Mouse (Mus musculus): ENCODE measurements around the gene Gtf2f2. TPM values are rescaled to one million over a fixed set of nuclear protein-coding genes. Genes with fewer than 3 reads are reported as not detected.

The Gtf2f2 gene
- total and polyA plus RNA-seq, 3 experiments: 57.6 to 71.2 TPM; not detected in 1

DNA sequence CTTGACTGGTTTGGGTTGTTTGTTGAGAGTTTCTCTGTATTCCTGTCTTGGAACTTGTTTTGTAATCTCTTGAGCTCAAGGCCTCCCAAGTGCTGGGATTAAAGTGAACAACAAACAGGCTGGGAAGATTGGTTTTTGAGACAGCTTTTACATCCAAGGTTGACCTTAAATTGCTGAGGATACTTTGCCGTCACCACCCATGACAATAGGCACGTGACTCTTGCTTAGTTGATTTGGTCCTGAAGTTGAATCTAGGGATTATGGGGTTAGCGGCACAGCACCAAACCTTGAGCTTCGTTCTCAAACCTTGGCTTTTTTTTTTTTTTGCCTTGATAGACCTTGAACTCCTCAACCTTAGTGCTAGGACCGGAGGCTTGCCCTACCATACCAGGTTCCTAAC is 161.4 kb downstream of the Gtf2f2 start:
- peaks cover 0 to 8% of the 10 kb centered on the region in 2 experiments; a peak in 1 of 4 replicates for H3K4me1 ChIP-seq (ENCODE audit: control insufficient read depth in 1 of 2, insufficient read depth in 2 of 2, low read length in 2 of 2)
- TF ChIP-seq MAX (IDR thresholded peaks at IDR 0.05; ENCODE audit: low read length) (no peak), MAFK (IDR thresholded peaks at IDR 0.05; ENCODE audit: borderline replicate concordance, low read depth, low read length) (no peak), ETS1 (IDR thresholded peaks at IDR 0.05; ENCODE audit: low read depth, low read length) (no peak), POLR2AphosphoS5 (IDR thresholded peaks at IDR 0.05; ENCODE audit: borderline replicate concordance, low read depth, low read length) (no peak), USF1 (IDR thresholded peaks at IDR 0.05; ENCODE audit: low read depth, low read length) (no peak), POLR2AphosphoS2 (IDR thresholded peaks at IDR 0.05; ENCODE audit: low read length) (peak; percentile 36; the same call in 1 of the 2 replicates), NRF1 (IDR thresholded peaks at IDR 0.05; ENCODE audit: insufficient read depth, low read depth, low read length, poor library complexity, severe bottlenecking) (no peak), CHD2 (IDR thresholded peaks at IDR 0.05; ENCODE audit: low read length) (no peak), E2F4 (IDR thresholded peaks at IDR 0.05; ENCODE audit: borderline replicate concordance, low read depth, low read length) (no peak), MYB (IDR thresholded peaks at IDR 0.05; ENCODE audit: low read depth, low read length) (no peak), RCOR1 (IDR thresholded peaks at IDR 0.05; ENCODE audit: low read depth, low read length) (no peak), HCFC1 (IDR thresholded peaks at IDR 0.05; ENCODE audit: low read depth, low read length) (no peak), BHLHE40 (IDR thresholded peaks at IDR 0.05; ENCODE audit: borderline replicate concordance, low read depth, low read length) (no peak), SMC3 (IDR thresholded peaks at IDR 0.05; ENCODE audit: low read depth, low read length) (0 out of 2 replicates have a peak, but pooled peaks have one; percentile 3), ZNF384 (IDR thresholded peaks at IDR 0.05; ENCODE audit: low read depth, low read length) (peak; percentile 47; the same call in 1 of the 2 replicates), TBP (IDR thresholded peaks at IDR 0.05; ENCODE audit: low read depth, low read length) (no peak), USF2 (IDR thresholded peaks at IDR 0.05; ENCODE audit: borderline replicate concordance in 1 of 2, insufficient read depth in 1 of 2, low read depth in 1 of 2, low read length in 2 of 2) (no peak), JUND (IDR thresholded peaks at IDR 0.05; ENCODE audit: low read depth, low read length) (no peak), MXI1 (IDR thresholded peaks at IDR 0.05; ENCODE audit: low read depth, low read length) (no peak), POLR2A (IDR thresholded peaks at IDR 0.05; ENCODE audit: control insufficient read depth in 1 of 2, insufficient read depth in 1 of 2, low read depth in 1 of 2, low read length in 2 of 2, poor library complexity in 1 of 2) (peak in 1 of 2 experiments; percentile 45; a peak in 2 of 4 replicates), MYC (IDR thresholded peaks at IDR 0.05; ENCODE audit: low read depth, low read length) (no peak), ELF1 (IDR thresholded peaks at IDR 0.05; ENCODE audit: low read depth, low read length) (no peak), GABPA (IDR thresholded peaks at IDR 0.05; ENCODE audit: low read depth, low read length) (no peak), CTCF (IDR thresholded peaks at IDR 0.05 in 2 of 3, conservative IDR thresholded peaks at IDR 0.05 in 1 of 3; ENCODE audit: control insufficient read depth in 1 of 3, insufficient read depth in 1 of 3, low read depth in 2 of 3, low read length in 3 of 3, poor library complexity in 1 of 3, severe bottlenecking in 1 of 3) (no peak), MAZ (IDR thresholded peaks at IDR 0.05; ENCODE audit: low read depth, low read length) (no peak), ZC3H11A (IDR thresholded peaks at IDR 0.05; ENCODE audit: low read depth, low read length) (no peak), ZKSCAN1 (IDR thresholded peaks at IDR 0.05; ENCODE audit: low read depth, low read length) (no peak), NELFE (IDR thresholded peaks at IDR 0.05; ENCODE audit: low read depth, low read length) (no peak)
- no peak overlapping the region for H3K4me3 ChIP-seq (ENCODE audit: control insufficient read depth in 1 of 2, insufficient read depth in 1 of 2, low read depth in 2 of 2, low read length in 2 of 2)
- peaks cover 20% of the 10 kb centered on the region for H3K79me2 ChIP-seq (ENCODE audit: control insufficient read depth, insufficient read depth, low read length, poor library complexity)
- H3K27me3 ChIP-seq (ENCODE audit: control insufficient read depth in 1 of 2, insufficient read depth in 2 of 2, low read length in 2 of 2): no peaks in the 10 kb centered on the region
- H3K36me3 ChIP-seq (ENCODE audit: control insufficient read depth in 1 of 2, insufficient read depth in 2 of 2, low read length in 2 of 2): peaks cover 12 to 16% of the 10 kb centered on the region in 2 experiments
- DNase-seq (ENCODE audit: low read depth, low spot score): peak; percentile 39
- no peak overlapping the region for H3K9ac ChIP-seq (ENCODE audit: control insufficient read depth, low read depth, low read length, poor library complexity, severe bottlenecking)
- no peaks in the 10 kb centered on the region for H3K9me3 ChIP-seq (replicated peaks; ENCODE audit: insufficient read depth, low read length)
- no peak overlapping the region for H3K27ac ChIP-seq (ENCODE audit: control insufficient read depth, low read depth, low read length)

Data from MEL (cell line).